Mouse (Mus musculus) C2C12 (cell line): Measurements from ENCODE around the gene Alpi. TPM values are rescaled to one million over a fixed set of nuclear protein-coding genes. Genes with fewer than 3 reads are reported as not detected.
A peak's percentile ranks its signal among the peaks of the same experiment; 100 is the strongest.

Experiments
- H3K27me3 ChIP-seq: one replicate; pipeline ENCODE4 v1.6.1; 2011; ENCODE audit not compliant: control insufficient read depth, insufficient read depth, insufficient read length
- H3K36me3 ChIP-seq: one replicate; pipeline ENCODE4 v1.6.1; 2011; ENCODE audit not compliant: control insufficient read depth, insufficient read depth
- H3K4me3 ChIP-seq: one replicate; pipeline ENCODE4 v1.5.1; 2011; ENCODE audit warnings: mild to moderate bottlenecking, control low read depth; ENCODE audit not compliant: poor library complexity, insufficient read depth, severe bottlenecking
- H3K79me2 ChIP-seq: one replicate; pipeline ENCODE4 v1.6.1; 2011; ENCODE audit not compliant: control insufficient read depth, insufficient read depth
- H3K79me3 ChIP-seq: one replicate; pipeline ENCODE4 v1.6.1; 2011; ENCODE audit warnings: low read depth, control low read depth
- H3ac ChIP-seq: one replicate; pipeline ENCODE3; 2011; ENCODE audit warnings: low read depth; ENCODE audit not compliant: control insufficient read depth, insufficient read length
- CEBPB ChIP-seq: IDR thresholded peaks from one replicate; pipeline ENCODE4 v1.6.1; 2011; ENCODE audit warnings: low read depth, mild to moderate bottlenecking, control low read depth, moderate library complexity
- CTCF ChIP-seq: IDR thresholded peaks from one replicate; pipeline ENCODE4 v1.5.1; 2011; ENCODE audit not compliant: control insufficient read depth, insufficient read depth, insufficient read length
- FOSL1 ChIP-seq: IDR thresholded peaks from one replicate; pipeline ENCODE4 v1.8.0; 2011; ENCODE audit warnings: mild to moderate bottlenecking, low read length; ENCODE audit not compliant: poor library complexity, insufficient read depth, severe bottlenecking
- MAX ChIP-seq: IDR thresholded peaks from one replicate; pipeline ENCODE4 v1.6.1; 2011; ENCODE audit warnings: mild to moderate bottlenecking, control low read depth
- MYOD1 ChIP-seq: IDR thresholded peaks from one replicate; pipeline ENCODE4 v1.6.1; 2011; ENCODE audit warnings: low read depth; ENCODE audit not compliant: control insufficient read depth, insufficient read length
- MYOG ChIP-seq: IDR thresholded peaks from one replicate; pipeline ENCODE4 v1.6.1; 2011; ENCODE audit not compliant: control insufficient read depth, insufficient read length; ENCODE audit errors: extremely low read depth
- USF1 ChIP-seq: IDR thresholded peaks from one replicate; pipeline ENCODE4 v1.6.1; 2011; ENCODE audit warnings: low read depth, mild to moderate bottlenecking, control low read depth, moderate library complexity
- polyA plus RNA-seq: library from polyadenylated mRNA; unstranded; fragments of >200 nt; fragmentation: generic; extraction: Trizol; gene quantifications from one replicate; pipeline ENCODE4 v1.2.1, GENCODE M21; 2012; ENCODE audit warnings: missing spikeins

Gene Alpi
- polyA plus RNA-seq, 1 experiment, result not detected

- Histone ChIP-seq H3ac (no peak overlapping the region), H3K79me2 (no peaks in the 10 kb centered on the region), H3K27me3 (no peaks in the 10 kb centered on the region), H3K79me3 (no peaks in the 10 kb centered on the region), H3K36me3 (no peaks in the 10 kb centered on the region), H3K4me3 (no peak overlapping the region)
- TF ChIP-seq USF1 (no peak), MYOD1 (no peak), CEBPB (no peak), MAX (no peak), FOSL1 (no peak)
Measured at GRCm38 (mm10) chr1:87057075-87057474, 44.3 kb downstream of the Alpi start.

- H3K79me2 ChIP-seq, result no peaks in the 10 kb centered on the region
- no peak for TF ChIP-seq MAX
- TF ChIP-seq FOSL1, result peak; percentile 33
- no peak for TF ChIP-seq MYOG
- peak; percentile 93 for TF ChIP-seq MYOD1
- TF ChIP-seq USF1, result no peak
- H3K4me3 ChIP-seq, result no peak overlapping the region
- H3K79me3 ChIP-seq, result no peaks in the 10 kb centered on the region
- no peaks in the 10 kb centered on the region for H3K27me3 ChIP-seq
- H3K36me3 ChIP-seq, result no peaks in the 10 kb centered on the region
- H3ac ChIP-seq, result no peak overlapping the region
Measured at GRCm38 (mm10) chr1:87051369-87051768, 50.0 kb downstream of the Alpi start.

GRCm38 (mm10) chr1:87050700-87051099 lies 50.7 kb downstream of the Alpi start:
- H3K27me3 ChIP-seq, result no peaks in the 10 kb centered on the region
- no peaks in the 10 kb centered on the region for H3K79me2 ChIP-seq
- no peaks in the 10 kb centered on the region for H3K36me3 ChIP-seq
- TF ChIP-seq MYOD1, result peak; percentile 99
- no peak for TF ChIP-seq CTCF
- TF ChIP-seq MYOG, result no peak
- TF ChIP-seq CEBPB, result no peak
- H3K79me3 ChIP-seq, result no peaks in the 10 kb centered on the region
- H3K4me3 ChIP-seq, result no peak overlapping the region
- no peak overlapping the region for H3ac ChIP-seq

GRCm38 (mm10) chr1:87050072-87050471 lies 51.3 kb downstream of the Alpi start:
- H3K4me3 ChIP-seq, result no peak overlapping the region
- TF ChIP-seq CTCF (no peak), MYOG (no peak), FOSL1 (no peak), MAX (no peak), USF1 (no peak), MYOD1 (no peak), CEBPB (no peak)
- H3K79me3 ChIP-seq, result no peaks in the 10 kb centered on the region
- H3K36me3 ChIP-seq, result no peaks in the 10 kb centered on the region
- H3ac ChIP-seq, result no peak overlapping the region
- H3K79me2 ChIP-seq, result no peaks in the 10 kb centered on the region
- H3K27me3 ChIP-seq, result no peaks in the 10 kb centered on the region

Other genes with a start within 250 kb of the Alpi start
- gene Alppl2, start 11.7 kb downstream of the Alpi start, polyA plus RNA-seq, result not detected
- not detected for gene Akp3, start 23.4 kb upstream of the Alpi start, polyA plus RNA-seq
- gene Ecel1, start 54.9 kb upstream of the Alpi start, polyA plus RNA-seq, result 0.07 TPM
- 0.07 TPM for gene Prss56, start 81.7 kb upstream of the Alpi start, polyA plus RNA-seq
- 7.4 TPM for gene Chrnd, start 89.0 kb upstream of the Alpi start, polyA plus RNA-seq
- gene Chrng, start 103.1 kb upstream of the Alpi start, polyA plus RNA-seq, result 3.5 TPM
- 159 TPM for gene Eif4e2, start 112.3 kb upstream of the Alpi start, polyA plus RNA-seq
- gene Efhd1, start 162.8 kb upstream of the Alpi start, polyA plus RNA-seq, result 0.25 TPM
- gene Gigyf2, start 225.4 kb upstream of the Alpi start, polyA plus RNA-seq, result 14.4 TPM